Mouse (Mus musculus) lung, postnatal 10 days (tissue): ENCODE measurements around the gene Adat3.
"Not testable (repeated sequence)": the region's sequence is repeated elsewhere in the genome, so short reads cannot be mapped to it uniquely, and the experiment has no call there.

Experiments
- DNase-seq: peaks from one replicate; pipeline ENCODE4 v3.0.0; 2021

The Adat3 gene

GRCm38 (mm10) chr10:80611905-80612304 lies 9.2 kb downstream of the Adat3 start:
- no peak for DNase-seq

GRCm38 (mm10) chr10:80613821-80614220 lies 11.1 kb downstream of the Adat3 start:
- no peak for DNase-seq

DNA sequence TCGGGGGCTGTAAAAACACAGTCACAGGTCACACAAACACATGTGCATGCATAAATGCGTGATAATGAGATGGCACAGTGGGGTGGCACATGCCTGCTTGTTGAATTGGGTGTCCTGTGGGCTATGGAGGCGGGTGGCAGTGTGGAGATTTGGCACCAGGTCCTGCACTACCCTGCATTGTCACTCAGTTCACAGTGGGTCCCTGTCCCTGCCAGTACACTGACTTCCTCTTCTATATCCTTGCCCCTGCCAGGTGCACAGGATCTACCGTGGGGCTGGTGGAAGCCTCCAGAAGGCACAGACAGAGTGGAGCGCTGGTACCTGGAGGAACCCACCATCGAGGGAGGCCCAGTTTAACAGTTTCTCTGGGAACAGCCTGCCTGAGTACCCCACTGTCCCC lies 11.7 kb downstream of the Adat3 start:
- no peak for DNase-seq

- peak; percentile 85 for DNase-seq
These were observed 15.5 kb downstream of the Adat3 start for GRCm38 (mm10) chr10:80618181-80618580.

- DNase-seq = no peak
These were observed 17.0 kb downstream of the Adat3 start for GRCm38 (mm10) chr10:80619465-80620244.

GRCm38 (mm10) chr10:80620365-80620764 lies 17.7 kb downstream of the Adat3 start:
- no peak for DNase-seq

- no peak for DNase-seq
These were observed 18.4 kb downstream of the Adat3 start for GRCm38 (mm10) chr10:80620796-80621689.

DNA sequence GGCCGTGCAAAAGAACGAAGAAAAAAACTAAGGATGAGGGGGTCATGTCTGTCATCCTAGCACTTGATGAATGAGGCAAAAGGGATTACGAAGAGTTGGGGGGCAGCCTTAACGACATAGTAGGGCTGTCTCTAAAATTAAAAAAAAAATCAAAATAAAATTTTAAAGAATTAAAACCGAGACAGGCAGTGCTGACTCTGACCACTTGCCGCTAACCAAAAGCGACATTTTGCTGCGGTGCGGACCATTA lies 18.9 kb downstream of the Adat3 start:
- no peak for DNase-seq

DNA sequence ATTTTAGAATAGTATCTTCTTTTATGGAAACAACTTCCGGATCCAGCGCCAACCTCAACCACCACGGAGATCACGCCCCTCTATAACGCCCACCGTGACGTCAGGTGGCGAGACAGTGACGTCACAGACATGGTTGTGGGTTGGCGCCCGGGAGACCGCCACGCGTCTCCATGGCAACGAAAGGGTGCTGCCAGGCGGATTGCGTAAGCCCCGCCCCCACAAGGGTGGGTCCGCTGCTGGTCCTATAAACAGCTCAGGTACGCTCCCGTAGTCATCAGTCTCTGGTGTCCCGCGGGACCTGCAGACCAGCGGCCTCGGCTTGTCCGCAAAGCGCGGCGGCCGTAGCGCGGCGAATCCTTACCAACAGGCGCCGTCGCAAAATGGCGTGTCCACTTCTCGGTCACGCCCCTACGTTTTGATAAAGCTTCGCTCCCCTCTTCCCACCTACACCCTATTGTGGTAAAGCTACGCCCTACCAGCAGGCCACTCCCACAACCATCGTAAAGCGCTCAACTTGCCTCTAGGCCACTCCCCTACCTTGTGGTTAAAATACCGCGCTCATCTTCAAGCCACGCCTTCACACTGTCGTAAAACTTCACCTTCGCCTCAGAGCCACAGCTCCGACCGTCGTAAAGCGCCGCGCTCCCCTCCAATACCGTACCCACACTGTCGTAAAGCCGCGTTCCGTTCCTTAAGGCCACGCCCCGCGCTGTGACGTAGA lies 19.4 kb downstream of the Adat3 start:
- DNase-seq = peak; percentile 100

DNA sequence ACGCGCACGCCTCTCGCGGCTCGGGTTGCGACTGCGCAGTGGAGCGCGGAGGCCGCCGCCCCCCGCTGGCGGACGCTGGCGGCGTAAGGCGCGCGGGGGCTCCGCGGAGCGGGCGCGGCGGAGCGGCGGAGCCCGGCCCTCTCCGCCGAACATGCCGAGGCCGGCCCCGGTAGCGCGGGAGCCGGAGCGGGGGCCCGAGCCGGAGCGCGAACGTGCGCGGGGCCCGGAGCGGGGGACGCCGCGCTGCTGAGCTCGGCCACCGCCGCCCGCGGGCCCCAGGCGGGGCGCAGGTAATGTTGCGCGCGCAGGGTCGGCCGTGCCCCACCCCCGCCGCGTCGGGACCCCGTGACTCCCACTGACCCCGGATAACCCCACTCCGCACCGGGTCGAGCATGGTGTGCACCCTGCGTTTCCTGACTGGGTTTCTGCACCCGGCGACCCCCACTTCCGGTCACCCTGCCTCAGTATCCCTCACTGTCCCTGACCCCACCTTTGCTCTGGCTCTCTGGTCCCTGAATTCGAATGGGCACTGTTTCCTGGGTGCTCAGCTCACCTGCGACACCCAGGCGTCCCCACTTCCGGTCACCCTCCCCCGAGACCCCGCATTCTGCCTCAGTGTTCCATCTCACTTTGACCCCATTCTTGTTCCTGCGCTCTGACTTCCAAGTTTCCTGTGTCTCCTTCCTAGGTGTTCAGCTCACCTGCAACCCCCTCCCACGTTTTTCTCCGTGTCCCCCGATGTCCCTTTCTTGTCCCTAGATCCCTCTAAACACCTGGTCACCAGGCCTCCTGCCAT lies 20.2 kb downstream of the Adat3 start, which contains the start of gene Csnk1g2:
TSS of gene Csnk1g2 (plus strand) at position 178 of the 796 bp plus-strand sequence.
- DNase-seq = peak; percentile 75

DNA sequence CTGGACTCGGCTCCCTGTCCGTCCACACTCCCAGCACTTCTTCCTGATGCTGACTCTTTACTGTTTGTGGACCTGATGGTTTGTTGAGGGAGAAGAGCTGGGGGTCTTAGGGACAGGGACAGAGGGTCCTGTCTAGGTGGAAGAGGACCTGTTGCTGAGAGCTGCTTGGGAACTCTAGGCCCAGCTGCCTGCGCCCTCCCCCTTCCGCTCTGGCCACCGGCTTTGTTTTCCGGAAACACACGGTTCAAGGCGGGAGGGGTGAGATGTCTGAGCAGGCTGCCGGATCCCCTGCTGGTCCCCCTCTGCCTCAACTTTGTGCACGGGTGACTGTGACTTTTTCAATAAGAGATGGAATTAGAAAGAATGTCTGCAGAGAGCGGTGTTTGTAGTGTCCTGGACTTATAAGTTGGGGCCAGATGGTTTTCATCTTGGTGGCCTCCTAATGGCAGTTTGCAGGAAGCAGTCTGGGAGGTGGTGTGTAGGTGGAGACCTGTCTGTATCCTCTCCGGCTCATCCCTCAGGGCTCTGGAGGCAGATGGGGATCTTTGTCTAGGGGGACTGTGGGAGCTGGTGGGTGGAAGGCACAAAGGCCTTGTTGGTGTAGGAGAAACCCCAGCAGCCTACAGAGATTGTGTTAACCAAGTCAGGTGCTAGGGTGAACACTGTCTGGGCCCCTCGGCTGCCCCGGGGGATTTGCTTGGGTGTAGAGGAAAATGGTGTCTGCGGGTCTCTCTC lies 20.9 kb downstream of the Adat3 start:
- DNase-seq = peak; percentile 83

- DNase-seq = no peak
These were observed 23.1 kb downstream of the Adat3 start for GRCm38 (mm10) chr10:80625764-80626163.

- peak; percentile 65 for DNase-seq
These were observed 25.0 kb downstream of the Adat3 start for GRCm38 (mm10) chr10:80627685-80628084.

DNA sequence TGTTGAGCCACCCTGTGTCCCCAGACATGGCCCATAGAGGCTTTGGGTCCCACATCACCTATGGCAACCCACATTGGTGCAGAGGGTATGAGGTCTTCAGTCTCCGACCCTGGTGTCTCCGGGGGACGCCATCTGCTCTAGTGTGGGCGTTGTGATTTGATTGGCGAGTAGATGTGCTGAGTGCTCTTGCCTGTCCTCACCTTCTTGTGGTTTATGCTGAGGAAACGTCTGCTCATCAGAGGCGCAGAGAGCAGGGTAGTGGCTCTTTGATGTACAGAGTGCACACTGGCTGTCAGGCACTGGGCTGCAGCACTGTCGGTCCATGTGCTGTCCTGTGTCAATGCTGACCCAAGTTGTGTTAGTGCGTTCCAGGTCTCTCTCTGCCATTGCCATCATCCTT lies 26.2 kb downstream of the Adat3 start:
- DNase-seq = no peak

DNA sequence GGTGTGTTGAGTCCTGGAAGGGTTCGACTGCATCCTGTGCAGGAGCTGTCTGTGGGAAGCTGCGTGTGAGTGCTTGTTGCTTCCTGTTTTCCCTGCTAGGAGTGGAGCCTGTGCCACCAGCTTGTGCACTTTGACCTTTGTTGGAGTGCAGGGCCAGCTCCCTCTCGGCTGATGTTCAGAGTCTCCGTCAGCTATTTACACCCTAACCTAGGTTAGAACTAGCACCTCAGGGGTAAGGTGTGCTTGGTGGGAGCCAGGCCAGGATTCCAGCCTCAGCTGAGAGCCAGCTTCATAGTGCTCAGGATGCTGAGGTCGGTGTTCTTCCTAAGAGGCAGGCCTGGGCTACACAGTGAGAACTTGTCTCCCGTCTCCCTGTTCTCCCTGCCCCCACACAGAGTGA lies 32.7 kb downstream of the Adat3 start:
- no peak for DNase-seq

- no peak for DNase-seq
These were observed 44.3 kb downstream of the Adat3 start for GRCm38 (mm10) chr10:80646936-80647335.

GRCm38 (mm10) chr10:80649910-80650309 lies 47.2 kb downstream of the Adat3 start:
- not testable (repeated sequence) for DNase-seq

DNA sequence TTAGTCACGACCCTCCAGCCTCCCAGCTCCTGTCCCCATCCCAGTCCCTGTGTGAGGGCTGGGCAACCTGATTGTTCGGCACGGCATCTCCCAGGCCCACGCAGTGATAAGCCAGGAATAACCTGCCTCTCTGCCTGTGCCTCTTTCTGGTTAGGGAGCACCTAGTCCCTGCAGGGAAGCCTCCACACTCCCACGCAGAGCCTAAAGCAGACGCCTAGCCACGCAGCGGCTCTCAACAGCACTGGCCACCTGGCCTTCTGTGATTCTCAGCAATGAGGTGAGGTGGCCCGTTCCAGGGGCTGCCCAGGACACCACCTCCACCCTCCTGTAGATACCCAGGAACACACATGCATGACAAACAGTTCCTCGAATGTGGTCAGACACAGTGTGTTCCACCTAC lies 47.7 kb downstream of the Adat3 start:
- DNase-seq = no peak

- DNase-seq = no peak
These were observed 50.6 kb downstream of the Adat3 start for GRCm38 (mm10) chr10:80653156-80653720.

- no peak for DNase-seq
These were observed 52.2 kb downstream of the Adat3 start for GRCm38 (mm10) chr10:80654866-80655265.

DNA sequence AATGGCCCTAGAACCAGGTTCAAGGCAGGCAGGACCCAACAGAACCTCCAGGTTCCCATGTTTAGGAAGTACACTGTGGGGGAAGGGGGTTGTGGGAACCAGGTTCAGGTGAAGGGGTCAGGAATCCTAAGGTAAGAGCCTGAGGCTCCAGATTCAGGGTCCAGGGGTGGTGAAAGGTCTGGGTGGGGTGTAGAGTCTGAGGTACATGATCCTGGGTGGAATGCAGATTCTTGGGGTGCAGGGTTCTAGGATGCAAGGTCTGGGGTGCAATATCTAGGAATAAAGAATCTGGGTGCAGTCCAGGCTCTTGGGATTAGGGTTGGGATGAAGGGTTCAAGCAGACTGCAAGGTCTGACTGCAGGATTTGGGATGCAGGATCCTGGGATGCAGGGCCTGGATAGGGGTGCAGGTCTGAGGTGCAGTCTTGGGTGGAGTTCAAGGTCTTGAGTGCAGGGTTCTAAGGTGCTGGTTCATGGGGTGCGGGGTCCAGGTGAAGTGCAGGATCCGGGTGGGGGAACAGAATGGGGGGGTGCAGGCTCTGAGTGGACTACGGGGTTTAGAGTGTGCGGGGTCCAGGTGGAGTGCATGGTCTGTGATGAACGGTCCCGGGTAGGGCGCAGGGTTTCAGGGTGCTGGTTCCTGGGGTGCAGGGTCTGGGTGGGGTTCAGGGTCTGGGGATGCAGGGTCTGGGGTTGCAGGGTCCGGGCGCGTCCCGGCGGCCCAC lies 52.9 kb downstream of the Adat3 start:
- no peak for DNase-seq
